Mouse (Mus musculus) liver, embryonic 12.5 days (tissue): ENCODE results near the gene Etv5. TPM values are rescaled to one million over a fixed set of nuclear protein-coding genes. Genes with fewer than 3 reads are reported as not detected.

Source experiments
- ATAC-seq: fragments of 200-750 bp; cut with Nextera tagmentation; 2 replicates; pipeline ENCODE4 v1.8.0; 2017; ENCODE audit warnings: moderate number of reproducible peaks, mild to moderate bottlenecking, moderate library complexity
- H3K27ac ChIP-seq: fragments of 300-500 bp; sonication (generic); 2 replicates; pipeline ENCODE4 v1.5.1; 2016; ENCODE audit warnings: mild to moderate bottlenecking
- H3K27me3 ChIP-seq: fragments of 300-500 bp; sonication (generic); replicated peaks from 2 replicates; pipeline ENCODE4 v1.6.1; 2016; ENCODE audit warnings: mild to moderate bottlenecking, moderate library complexity
- H3K36me3 ChIP-seq: fragments of 300-500 bp; sonication (generic); 2 replicates; pipeline ENCODE4 v1.6.1; 2016; ENCODE audit warnings: mild to moderate bottlenecking, moderate library complexity
- H3K4me1 ChIP-seq: fragments of 300-500 bp; sonication (generic); 2 replicates; pipeline ENCODE4 v1.6.1; 2016
- H3K4me2 ChIP-seq: fragments of 300-500 bp; sonication (generic); 2 replicates; pipeline ENCODE4 v1.6.1; 2016; ENCODE audit warnings: mild to moderate bottlenecking, moderate library complexity
- H3K4me3 ChIP-seq: fragments of 300-500 bp; sonication (generic); 2 replicates; pipeline ENCODE4 v1.5.1; 2016; ENCODE audit warnings: mild to moderate bottlenecking, moderate library complexity
- H3K9ac ChIP-seq: fragments of 300-500 bp; sonication (generic); 2 replicates; pipeline ENCODE4 v1.6.1; 2016; ENCODE audit warnings: mild to moderate bottlenecking, moderate library complexity
- H3K9me3 ChIP-seq: fragments of 300-500 bp; sonication (generic); replicated peaks from 2 replicates; pipeline ENCODE4 v1.6.1; 2016; ENCODE audit warnings: mild to moderate bottlenecking, moderate library complexity
- WGBS: fragments of 180-500 bp; shearing (Covaris S2); methylation state at CpG from one replicate; pipeline ENCODE4 v1.1.7; 2016; ENCODE audit not compliant: insufficient replicate concordance; 5-methylcytosine and 5-hydroxymethylcytosine counted together
- polyA plus RNA-seq: library from polyadenylated mRNA; unstranded; fragments of >200 nt; fragmentation: Nextera tagmentation; extraction: Ambion mirVana; gene quantifications from 2 replicates; pipeline ENCODE4 v1.2.1, GENCODE M21; 2016

Gene Etv5
- polyA plus RNA-seq, 1 experiment from 2014 or later = 8.0 TPM

DNA sequence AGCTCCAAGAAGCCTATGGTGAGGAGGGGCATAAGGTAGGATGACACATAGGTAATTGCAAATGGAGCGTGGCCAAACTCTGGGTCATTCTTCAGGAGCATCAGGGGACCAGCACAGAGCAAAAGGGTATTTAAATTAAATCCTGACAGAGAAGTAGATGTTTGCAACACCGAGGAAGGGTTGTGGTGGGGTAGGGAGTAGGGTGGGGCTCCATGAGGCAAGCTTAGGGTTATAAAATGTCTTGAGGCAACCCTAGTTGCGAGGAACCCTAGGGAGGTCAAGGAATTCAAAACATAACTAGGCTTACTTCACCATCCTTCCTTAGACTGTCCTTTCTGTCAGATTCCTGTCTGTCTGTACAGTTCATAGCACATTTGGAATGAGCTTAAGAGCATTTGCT is 85.9 kb downstream of the Etv5 start:
- no peak overlapping the region for H3K27ac ChIP-seq
- H3K9me3 ChIP-seq = no peaks in the 10 kb centered on the region
- H3K4me3 ChIP-seq = no peak overlapping the region
- no peaks in the 10 kb centered on the region for H3K27me3 ChIP-seq
- no peak for ATAC-seq
- peaks cover 4% of the 10 kb centered on the region; the same call in 1 of the 2 replicates for H3K4me1 ChIP-seq
- no peaks in the 10 kb centered on the region for H3K36me3 ChIP-seq
- no peak overlapping the region for H3K9ac ChIP-seq
- H3K4me2 ChIP-seq = no peak overlapping the region
- WGBS = 65% methylated on average over 3 of the region's 3 CpGs

DNA sequence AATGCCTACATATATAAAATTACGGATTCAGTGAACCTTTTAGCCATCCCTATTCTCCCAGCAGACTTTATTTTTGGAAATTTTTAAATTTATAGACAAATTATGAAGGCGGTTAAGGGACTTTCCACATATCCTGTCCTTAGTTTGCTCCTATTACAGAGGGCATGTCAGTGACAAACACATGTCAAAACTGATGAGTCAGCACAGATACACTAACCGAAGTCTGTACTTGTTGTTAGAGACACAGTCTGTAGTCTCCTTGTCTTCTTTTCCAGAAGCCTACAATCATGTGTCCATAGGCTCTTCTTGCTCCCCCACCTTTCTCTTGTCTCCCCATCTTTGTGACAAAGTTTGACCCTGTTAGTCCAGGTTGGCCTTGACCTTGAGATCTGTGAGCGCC is 88.3 kb downstream of the Etv5 start:
- WGBS = 76% methylated on average over 4 of the region's 4 CpGs
- Histone ChIP-seq H3K27ac (no peak overlapping the region), H3K9me3 (no peaks in the 10 kb centered on the region), H3K27me3 (no peaks in the 10 kb centered on the region), H3K9ac (no peak overlapping the region), H3K4me3 (no peak overlapping the region), H3K36me3 (no peaks in the 10 kb centered on the region), H3K4me2 (no peak overlapping the region), H3K4me1 (no peaks in the 10 kb centered on the region; the same call in 1 of the 2 replicates)
- no peak for ATAC-seq

DNA sequence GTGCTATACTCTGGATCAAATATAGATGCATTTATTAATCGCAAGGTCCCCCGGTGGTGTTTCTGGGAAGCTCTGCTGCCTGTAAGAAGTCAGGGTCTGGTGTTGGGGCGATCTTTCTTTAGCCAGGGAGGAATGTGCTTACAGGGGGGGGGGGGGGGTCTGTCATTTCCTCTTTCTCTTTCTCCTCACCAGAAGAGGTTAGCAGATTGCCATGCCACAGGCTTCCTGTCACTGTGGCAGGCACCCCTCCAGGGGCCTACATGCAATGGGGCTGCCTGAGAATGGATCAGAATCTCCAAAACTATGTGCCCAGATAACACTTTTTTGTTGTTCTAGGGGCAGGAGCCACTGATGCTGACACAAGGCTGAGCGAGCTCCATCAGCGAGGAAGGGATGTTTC is 89.7 kb downstream of the Etv5 start:
- WGBS = 32% methylated on average over 5 of the region's 5 CpGs
- Histone ChIP-seq H3K27me3 (no peaks in the 10 kb centered on the region), H3K4me2 (no peak overlapping the region), H3K4me1 (no peaks in the 10 kb centered on the region; the same call in 1 of the 2 replicates), H3K36me3 (no peaks in the 10 kb centered on the region), H3K9me3 (no peaks in the 10 kb centered on the region), H3K27ac (no peak overlapping the region), H3K9ac (no peak overlapping the region), H3K4me3 (no peak overlapping the region)
- ATAC-seq = no peak

DNA sequence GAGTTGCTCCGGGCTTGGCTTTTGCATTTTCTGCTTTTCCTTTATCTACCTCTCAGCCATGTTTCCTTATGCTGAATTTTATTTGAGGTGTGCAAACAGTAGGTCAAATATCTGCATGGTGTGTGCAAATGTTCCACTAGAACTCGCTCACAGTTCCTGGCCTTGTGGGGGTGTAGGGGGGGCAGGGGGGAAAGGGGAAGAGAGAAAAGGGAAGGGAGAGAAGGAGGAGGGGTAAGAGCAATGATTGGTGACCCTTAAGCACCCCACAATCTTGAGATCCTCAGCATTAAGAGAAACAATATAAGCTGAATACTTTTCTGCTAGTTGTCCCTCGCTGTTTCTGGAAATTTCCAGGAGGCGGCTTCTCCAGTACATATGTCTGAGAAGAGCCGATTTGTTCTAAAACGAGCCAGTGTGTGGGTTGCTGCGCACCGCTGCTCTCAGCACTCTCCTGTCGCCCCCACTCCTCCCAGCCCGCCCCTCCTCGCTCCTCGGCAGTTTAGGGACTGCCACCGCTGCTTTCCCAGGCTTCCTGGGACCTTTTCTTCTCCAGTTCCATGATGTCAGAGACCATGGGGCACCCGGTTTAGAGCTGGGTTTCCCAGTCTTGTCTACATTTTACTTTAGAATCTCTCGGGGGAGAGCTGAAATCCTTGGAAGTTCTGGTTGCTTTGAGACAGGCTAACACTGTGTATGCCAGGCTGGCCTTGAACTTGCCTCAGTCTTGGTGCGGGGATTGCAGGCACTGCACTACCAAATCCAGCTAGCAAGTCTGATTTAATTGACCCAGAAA is 90.8 kb downstream of the Etv5 start:
- Histone ChIP-seq H3K27ac (no peak overlapping the region), H3K4me1 (no peaks in the 10 kb centered on the region; the same call in 1 of the 2 replicates), H3K27me3 (no peaks in the 10 kb centered on the region), H3K4me3 (no peak overlapping the region), H3K9ac (no peak overlapping the region), H3K4me2 (no peak overlapping the region), H3K36me3 (no peaks in the 10 kb centered on the region), H3K9me3 (no peaks in the 10 kb centered on the region)
- ATAC-seq = no peak
- 44% methylated on average over 16 of the region's 16 CpGs for WGBS

DNA sequence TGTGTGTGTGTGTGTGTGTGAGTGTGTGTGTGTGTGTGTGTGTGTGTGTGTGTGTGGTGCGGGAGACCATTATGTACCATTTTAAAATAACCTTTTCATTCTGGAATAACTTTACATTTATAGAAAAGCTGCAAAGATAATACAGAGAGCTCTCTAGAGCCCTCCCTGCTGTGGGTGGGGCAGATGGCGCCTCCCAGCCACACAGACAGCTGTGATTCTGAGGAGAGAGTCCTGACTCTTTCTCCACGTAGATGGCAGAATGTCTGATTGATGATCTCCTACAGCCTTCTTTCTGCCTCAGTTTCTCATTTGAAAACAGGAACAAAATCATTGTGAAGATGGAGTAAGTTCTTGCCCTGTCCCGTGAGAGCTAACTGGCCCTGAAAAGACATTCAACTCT is 91.5 kb downstream of the Etv5 start:
- 49% methylated on average over 4 of the region's 4 CpGs for WGBS
- Histone ChIP-seq H3K36me3 (no peaks in the 10 kb centered on the region), H3K9me3 (no peaks in the 10 kb centered on the region), H3K9ac (no peak overlapping the region), H3K27ac (no peak overlapping the region), H3K4me2 (no peak overlapping the region), H3K4me1 (no peaks in the 10 kb centered on the region; the same call in 1 of the 2 replicates), H3K4me3 (no peak overlapping the region), H3K27me3 (no peaks in the 10 kb centered on the region)
- no peak for ATAC-seq

DNA sequence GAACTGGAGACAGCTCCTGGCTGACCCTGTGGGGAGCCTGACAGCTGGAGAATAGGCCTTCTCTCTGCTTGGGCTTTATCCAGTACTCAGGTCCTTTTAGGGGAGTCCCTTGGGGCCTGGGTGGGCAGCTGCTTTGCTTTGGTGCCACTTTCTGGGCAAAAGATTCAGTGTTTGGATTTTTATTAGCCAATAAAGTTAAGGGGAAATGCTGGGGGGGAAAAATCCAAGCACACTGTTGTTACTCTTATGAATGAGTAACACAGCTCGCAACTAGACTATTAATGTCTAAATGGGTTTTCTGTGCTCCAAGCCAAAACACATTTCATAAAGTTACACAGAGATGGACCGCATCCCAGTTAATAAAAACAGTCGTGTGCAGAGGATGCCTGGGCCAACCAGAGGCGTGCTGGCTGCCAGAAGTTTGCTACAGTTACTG is 98.3 kb downstream of the Etv5 start:
- H3K9me3 ChIP-seq = no peaks in the 10 kb centered on the region
- no peak overlapping the region for H3K9ac ChIP-seq
- 68% methylated on average over 4 of the region's 4 CpGs for WGBS
- ATAC-seq = no peak
- no peaks in the 10 kb centered on the region for H3K4me1 ChIP-seq
- H3K4me3 ChIP-seq = no peak overlapping the region
- no peaks in the 10 kb centered on the region for H3K27me3 ChIP-seq
- H3K27ac ChIP-seq = no peak overlapping the region
- H3K36me3 ChIP-seq = no peaks in the 10 kb centered on the region
- H3K4me2 ChIP-seq = no peak overlapping the region

DNA sequence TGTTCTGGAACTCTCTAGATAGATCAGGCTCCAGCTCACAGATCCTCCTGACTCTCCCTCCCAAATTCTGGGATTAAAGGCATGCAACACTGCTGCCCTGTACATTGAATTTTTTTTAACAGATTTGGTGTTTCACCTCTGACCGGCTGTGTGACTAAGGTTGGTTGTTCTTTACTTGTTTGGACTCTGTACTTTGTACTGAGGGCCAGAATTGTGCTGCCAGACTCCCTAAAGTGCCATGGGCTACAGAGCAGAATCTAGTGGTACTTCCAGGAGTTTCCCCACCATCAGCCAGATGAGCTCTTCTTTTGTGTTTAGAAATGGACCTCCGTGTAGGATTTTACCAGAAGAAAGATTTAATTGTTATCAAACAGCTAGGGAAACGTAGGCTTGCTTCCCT is 103.7 kb downstream of the Etv5 start:
- Histone ChIP-seq H3K4me3 (no peak overlapping the region), H3K4me1 (no peaks in the 10 kb centered on the region), H3K4me2 (no peak overlapping the region), H3K36me3 (no peaks in the 10 kb centered on the region), H3K27me3 (no peaks in the 10 kb centered on the region), H3K27ac (no peak overlapping the region), H3K9me3 (no peaks in the 10 kb centered on the region), H3K9ac (no peak overlapping the region)
- WGBS = 60% methylated on average over 3 of the region's 3 CpGs
- no peak for ATAC-seq

Other genes starting within 250 kb of the Etv5 start
- gene Tra2b, start 173.7 kb downstream of the Etv5 start, polyA plus RNA-seq = 239 and 249 TPM in 2 replicates
- 0.89 and 0.91 TPM in 2 replicates for gene Dgkg, start 217.5 kb upstream of the Etv5 start, polyA plus RNA-seq